ENCODE assay signal across 18 mouse cellular contexts in genomic region chr8:10016252-10016651, GRCm38 (mm10).
"Had no signal": no experiment of that assay in that cellular context is flagged by ENCODE, and none has a peak within 500 bp of the region (broad histone marks: within the 10 kb centered on the region; RNA-seq: fewer than 3 reads in every experiment).

No protein-coding gene starts in this region.

- H3K9ac ChIP-seq: kidney, embryonic 15.5 days; liver, embryonic 13.5 days; midbrain, embryonic 12.5 days; midbrain, embryonic 15.5 days; neural tube, embryonic 13.5 days; stomach, embryonic 15.5 days had no signal

- ATAC-seq: midbrain, embryonic 15.5 days had no signal

- H3K27me3 ChIP-seq: kidney, embryonic 15.5 days; liver, embryonic 13.5 days; midbrain, embryonic 15.5 days; stomach, embryonic 15.5 days had no signal

- H3K27ac ChIP-seq: kidney, embryonic 15.5 days; liver, embryonic 13.5 days; macrophage; midbrain, embryonic 12.5 days; midbrain, embryonic 15.5 days; neural tube, embryonic 13.5 days; stomach, embryonic 15.5 days had no signal

- H3K4me1 ChIP-seq: kidney, embryonic 15.5 days; liver, embryonic 13.5 days; midbrain, embryonic 15.5 days; stomach, embryonic 15.5 days had no signal

- H3K36me3 ChIP-seq: kidney, embryonic 15.5 days; liver, embryonic 13.5 days; midbrain, embryonic 12.5 days; midbrain, embryonic 15.5 days; neural tube, embryonic 13.5 days; stomach, embryonic 15.5 days had no signal

- DNase-seq: kidney, adult 11 months; kidney, adult 8-10 months; kidney, postnatal 10 days; kidney, postnatal 36 days; liver, embryonic 13.5 days; lung, adult 2 months; lung, postnatal 14 days; retina, postnatal 1 day; right cerebral cortex, postnatal 4 days; spleen, adult 18-20 months; thymus, adult 18-20 months; thymus, postnatal 36 days had no signal

- H3K9me3 ChIP-seq: kidney, embryonic 15.5 days; liver, embryonic 13.5 days; midbrain, embryonic 12.5 days; midbrain, embryonic 15.5 days; neural tube, embryonic 13.5 days; stomach, embryonic 15.5 days had no signal

- H3K4me3 ChIP-seq: kidney, embryonic 15.5 days; liver, embryonic 13.5 days; midbrain, embryonic 12.5 days; midbrain, embryonic 15.5 days; neural tube, embryonic 13.5 days; stomach, embryonic 15.5 days had no signal

- H3K4me2 ChIP-seq: kidney, embryonic 15.5 days; liver, embryonic 13.5 days; midbrain, embryonic 12.5 days; midbrain, embryonic 15.5 days; neural tube, embryonic 13.5 days; stomach, embryonic 15.5 days had no signal
